In the genomic region with DNA sequence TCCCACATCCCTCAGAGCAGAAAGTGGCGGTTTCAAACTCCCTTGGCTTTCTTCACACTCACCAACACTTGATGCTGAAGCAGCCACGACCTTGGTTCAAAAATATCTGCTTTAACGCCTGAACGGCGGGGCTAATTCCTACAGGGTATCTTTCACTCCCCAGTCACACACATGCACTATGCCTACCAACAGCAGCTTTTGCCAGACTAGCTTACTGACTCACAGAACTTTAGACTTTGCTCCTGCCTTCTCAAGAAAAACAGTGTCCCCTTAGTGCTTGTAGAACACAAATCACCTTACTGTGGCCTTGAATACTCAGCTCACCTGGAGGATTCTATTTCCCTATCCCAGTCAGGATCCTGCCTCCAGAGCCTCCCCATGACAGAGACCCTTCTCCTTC, we compare ENCODE assay signal across 23 mouse cellular contexts. TPM values are rescaled to one million over a fixed set of nuclear protein-coding genes. Genes with fewer than 3 reads are reported as not detected.
"Had no signal": no experiment of that assay in that cellular context is flagged by ENCODE, and none has a peak within 500 bp of the region (broad histone marks: within the 10 kb centered on the region; RNA-seq: fewer than 3 reads in every experiment).

No protein-coding gene starts in this region.

RNA-seq across cellular contexts. Expression of gene Gm7168, which starts 22.6 kb away (rescaled TPM):
- polyA plus RNA-seq: heart, adult 2 months; heart, embryonic 10.5 days; heart, embryonic 11.5 days; heart, embryonic 12.5 days; heart, embryonic 13.5 days; heart, embryonic 14.5 days; heart, embryonic 15.5 days; heart, embryonic 16.5 days; heart, postnatal 0 days; hindbrain, embryonic 10.5 days; hindbrain, embryonic 11.5 days; hindbrain, embryonic 12.5 days; hindbrain, embryonic 13.5 days; hindbrain, embryonic 14.5 days; hindbrain, embryonic 15.5 days; hindbrain, embryonic 16.5 days; hindbrain, postnatal 0 days; inflammation-experienced regulatory T-cells, adult 6 months; intestine, embryonic 14.5 days; kidney, embryonic 14.5 days; kidney, embryonic 15.5 days; kidney, embryonic 16.5 days; large intestine, adult 2 months had no signal

RNA-seq across cellular contexts. Expression of gene Gm7356, which starts 32.7 kb away (rescaled TPM):
- polyA plus RNA-seq: heart, embryonic 10.5 days; heart, embryonic 11.5 days; heart, embryonic 12.5 days; heart, embryonic 13.5 days; heart, embryonic 14.5 days; heart, embryonic 15.5 days; heart, embryonic 16.5 days; heart, postnatal 0 days; hindbrain, embryonic 10.5 days; hindbrain, embryonic 11.5 days; hindbrain, embryonic 12.5 days; hindbrain, embryonic 13.5 days; hindbrain, embryonic 14.5 days; hindbrain, embryonic 15.5 days; hindbrain, embryonic 16.5 days; hindbrain, postnatal 0 days; inflammation-experienced regulatory T-cells, adult 6 months; intestine, embryonic 14.5 days; kidney, embryonic 14.5 days; kidney, embryonic 15.5 days; kidney, embryonic 16.5 days; large intestine, adult 2 months had no signal
